Mouse (Mus musculus) heart, embryonic 15.5 days (tissue): ENCODE data around the gene B4gat1. TPM values are rescaled to one million over a fixed set of nuclear protein-coding genes. Genes with fewer than 3 reads are reported as not detected.

Source experiments
- ATAC-seq: fragments of 200-750 bp; cut with Nextera tagmentation; replicated peaks from 2 replicates; pipeline ENCODE4 v1.8.0; 2017; ENCODE audit warnings: low read depth, moderate TSS enrichment; ENCODE audit not compliant: insufficient number of reproducible peaks, insufficient read depth, low FRiP score
- H3K27ac ChIP-seq: fragments of 300-500 bp; sonication (generic); 2 replicates; pipeline ENCODE4 v1.5.1; 2015; ENCODE audit warnings: mild to moderate bottlenecking, inconsistent platforms
- H3K27me3 ChIP-seq: fragments of 300-500 bp; sonication (generic); 2 replicates; pipeline ENCODE4 v1.6.1; 2015; ENCODE audit warnings: inconsistent platforms
- H3K36me3 ChIP-seq: fragments of 300-500 bp; sonication (generic); 2 replicates; pipeline ENCODE4 v1.6.1; 2015; ENCODE audit warnings: mild to moderate bottlenecking, inconsistent platforms
- H3K4me1 ChIP-seq: fragments of 300-500 bp; sonication (generic); replicated peaks from 2 replicates; pipeline ENCODE4 v1.6.1; 2015; ENCODE audit warnings: inconsistent platforms
- H3K4me2 ChIP-seq: fragments of 300-500 bp; sonication (generic); 2 replicates; pipeline ENCODE4 v1.6.1; 2015; ENCODE audit warnings: inconsistent platforms, mild to moderate bottlenecking, moderate library complexity
- H3K4me3 ChIP-seq: fragments of 300-500 bp; sonication (generic); 2 replicates; pipeline ENCODE4 v1.5.1; 2015; ENCODE audit warnings: mild to moderate bottlenecking, inconsistent platforms
- H3K9ac ChIP-seq: fragments of 300-500 bp; sonication (generic); 2 replicates; pipeline ENCODE4 v1.6.1; 2015; ENCODE audit warnings: mild to moderate bottlenecking, inconsistent platforms
- H3K9me3 ChIP-seq: fragments of 300-500 bp; sonication (generic); replicated peaks from 2 replicates; pipeline ENCODE4 v1.6.1; 2016; ENCODE audit warnings: inconsistent platforms
- WGBS: fragments of 180-500 bp; shearing (Covaris S2); methylation state at CpG from one replicate; pipeline ENCODE4 v1.1.7; 2015; ENCODE audit warnings: mixed read lengths; 5-methylcytosine and 5-hydroxymethylcytosine counted together
- polyA plus RNA-seq: library from polyadenylated mRNA; unstranded; fragments of >200 nt; fragmentation: Nextera tagmentation; extraction: Ambion mirVana; gene quantifications from 2 replicates; pipeline ENCODE4 v1.2.1, GENCODE M21; 2015

Gene B4gat1
- polyA plus RNA-seq, 1 experiment from 2014 or later: 43.1 TPM

- Histone ChIP-seq H3K9me3 (no peaks in the 10 kb centered on the region), H3K4me1 (peaks cover 29% of the 10 kb centered on the region), H3K4me2 (no peak overlapping the region), H3K4me3 (no peak overlapping the region), H3K27ac (no peak overlapping the region), H3K27me3 (no peaks in the 10 kb centered on the region), H3K36me3 (0 out of 2 replicates have a peak, but pooled peaks cover under 1% of the 10 kb centered on the region), H3K9ac (no peak overlapping the region)
- WGBS: 79% methylated on average over 4 of the region's 4 CpGs
- no peak for ATAC-seq
Observed at GRCm38 (mm10) chr19:5036577-5036976, 2.0 kb upstream of the B4gat1 start.

GRCm38 (mm10) chr19:5037678-5038571 is 701 bp upstream of the B4gat1 start:
- Histone ChIP-seq H3K4me1 (peaks cover 36% of the 10 kb centered on the region), H3K27me3 (no peaks in the 10 kb centered on the region), H3K9me3 (no peaks in the 10 kb centered on the region), H3K4me2 (peak overlapping the region; percentile 98), H3K4me3 (peak overlapping the region; percentile 84), H3K9ac (peak overlapping the region; percentile 94), H3K36me3 (no peaks in the 10 kb centered on the region), H3K27ac (peak overlapping the region; percentile 77)
- WGBS: 3% methylated on average over 32 of the region's 32 CpGs
- ATAC-seq: peak; percentile 24; the same call in 1 of the 2 replicates

DNA sequence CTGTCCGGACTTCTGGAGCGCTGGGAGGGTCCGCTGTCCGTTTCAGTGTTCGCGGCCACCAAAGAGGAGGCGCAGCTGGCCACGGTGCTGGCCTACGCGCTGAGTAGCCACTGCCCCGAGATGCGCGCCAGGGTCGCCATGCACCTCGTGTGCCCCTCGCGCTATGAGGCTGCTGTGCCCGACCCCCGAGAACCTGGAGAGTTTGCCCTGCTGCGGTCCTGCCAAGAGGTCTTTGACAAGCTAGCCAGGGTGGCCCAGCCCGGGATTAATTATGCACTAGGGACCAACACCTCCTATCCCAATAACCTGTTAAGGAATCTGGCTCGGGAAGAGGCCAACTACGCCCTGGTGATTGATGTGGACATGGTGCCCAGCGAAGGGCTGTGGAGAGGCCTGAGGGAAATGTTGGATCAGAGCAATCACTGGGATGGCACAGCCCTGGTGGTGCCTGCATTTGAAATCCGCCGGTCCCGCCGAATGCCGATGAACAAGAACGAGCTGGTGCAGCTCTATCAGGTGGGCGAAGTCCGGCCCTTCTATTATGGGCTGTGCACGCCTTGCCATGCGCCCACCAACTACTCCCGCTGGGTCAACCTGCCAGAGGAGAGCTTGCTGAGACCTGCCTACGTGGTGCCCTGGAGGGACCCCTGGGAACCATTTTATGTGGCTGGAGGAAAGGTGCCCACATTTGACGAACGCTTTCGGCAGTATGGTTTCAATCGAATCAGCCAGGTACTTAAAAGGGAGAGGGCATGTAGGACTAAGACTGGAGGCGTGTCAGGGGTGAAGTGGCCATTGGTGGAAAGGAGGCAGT is 882 bp downstream of the B4gat1 start:
- Histone ChIP-seq H3K4me1 (peaks cover 36% of the 10 kb centered on the region), H3K27ac (no peak overlapping the region), H3K36me3 (no peaks in the 10 kb centered on the region), H3K9me3 (no peaks in the 10 kb centered on the region), H3K4me3 (peak overlapping the region; percentile 84), H3K4me2 (peak overlapping the region; percentile 98), H3K9ac (peak overlapping the region; percentile 94), H3K27me3 (no peaks in the 10 kb centered on the region)
- ATAC-seq: 0 out of 2 replicates have a peak, but pooled peaks have one; percentile 1
- 14% methylated on average over 41 of the region's 41 CpGs for WGBS

DNA sequence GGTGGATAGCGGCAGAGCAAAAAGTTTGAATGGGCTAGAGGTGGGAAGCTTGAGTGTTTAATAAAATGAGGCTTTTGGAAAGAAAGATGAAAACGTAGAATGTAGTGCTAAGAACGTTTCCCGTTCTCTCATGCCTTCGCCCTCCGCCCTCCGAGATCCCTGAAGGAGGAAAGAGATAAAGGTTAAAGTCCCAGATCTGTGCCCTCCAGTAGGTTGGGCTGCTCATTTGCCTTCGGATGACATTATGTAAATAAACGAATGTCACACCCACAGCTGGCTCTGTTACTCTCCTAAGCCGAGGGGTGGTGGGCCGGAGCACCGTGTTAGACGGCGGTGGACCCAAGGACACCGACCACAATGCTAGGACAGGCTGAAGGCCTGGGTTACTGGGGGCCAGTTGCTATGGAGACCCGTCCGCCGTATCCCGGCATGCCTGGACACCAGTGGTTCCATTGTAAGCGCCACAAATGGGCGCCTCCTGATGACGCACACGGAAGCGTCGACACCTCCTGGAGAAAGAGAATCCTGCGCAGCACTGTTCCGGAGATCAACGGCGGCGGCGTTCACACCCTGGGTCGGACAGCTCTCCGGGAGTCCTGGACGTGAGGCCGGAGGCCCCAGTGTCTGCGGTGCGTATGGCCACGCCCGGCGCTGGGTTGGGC is 2.4 kb downstream of the B4gat1 start, which contains the start of gene Brms1:
TSS of gene Brms1 (plus strand) at position 493 of the 662 bp plus-strand sequence.
- Histone ChIP-seq H3K36me3 (no peaks in the 10 kb centered on the region; the same call in 1 of the 2 replicates), H3K9ac (peak within 1 kb of the TSS; percentile 86), H3K4me1 (peaks cover 36% of the 10 kb centered on the region), H3K4me3 (peak within 1 kb of the TSS; percentile 84), H3K27me3 (no peaks in the 10 kb centered on the region), H3K4me2 (peak within 1 kb of the TSS; percentile 98), H3K27ac (peak within 1 kb of the TSS; percentile 76), H3K9me3 (no peaks in the 10 kb centered on the region)
- 4% methylated on average over 40 of the region's 40 CpGs for WGBS
- peak; percentile 52 for ATAC-seq

GRCm38 (mm10) chr19:5041588-5041987 is 3.0 kb downstream of the B4gat1 start:
- Histone ChIP-seq H3K27ac (peak overlapping the region; percentile 76), H3K36me3 (peaks cover 3% of the 10 kb centered on the region; the same call in 1 of the 2 replicates), H3K9me3 (no peaks in the 10 kb centered on the region), H3K4me3 (peak overlapping the region; percentile 84), H3K27me3 (no peaks in the 10 kb centered on the region), H3K9ac (peak overlapping the region; percentile 86), H3K4me2 (peak overlapping the region; percentile 98), H3K4me1 (peaks cover 36% of the 10 kb centered on the region)
- no peak for ATAC-seq
- 2% methylated on average over 16 of the region's 16 CpGs for WGBS

GRCm38 (mm10) chr19:5045531-5045930 is 6.9 kb downstream of the B4gat1 start:
- Histone ChIP-seq H3K9ac (no peak overlapping the region), H3K36me3 (peaks cover 29% of the 10 kb centered on the region; the same call in 1 of the 2 replicates), H3K4me3 (no peak overlapping the region), H3K9me3 (no peaks in the 10 kb centered on the region), H3K27ac (no peak overlapping the region), H3K4me1 (peaks cover 21% of the 10 kb centered on the region), H3K27me3 (no peaks in the 10 kb centered on the region), H3K4me2 (no peak overlapping the region)
- no peak for ATAC-seq
- 67% methylated on average over 4 of the region's 4 CpGs for WGBS

GRCm38 (mm10) chr19:5048138-5049056 is 9.8 kb downstream of the B4gat1 start:
- H3K4me3 ChIP-seq: no peak overlapping the region
- peaks cover 29% of the 10 kb centered on the region; the same call in 1 of the 2 replicates for H3K36me3 ChIP-seq
- WGBS: 85% methylated on average over 14 of the region's 14 CpGs

DNA sequence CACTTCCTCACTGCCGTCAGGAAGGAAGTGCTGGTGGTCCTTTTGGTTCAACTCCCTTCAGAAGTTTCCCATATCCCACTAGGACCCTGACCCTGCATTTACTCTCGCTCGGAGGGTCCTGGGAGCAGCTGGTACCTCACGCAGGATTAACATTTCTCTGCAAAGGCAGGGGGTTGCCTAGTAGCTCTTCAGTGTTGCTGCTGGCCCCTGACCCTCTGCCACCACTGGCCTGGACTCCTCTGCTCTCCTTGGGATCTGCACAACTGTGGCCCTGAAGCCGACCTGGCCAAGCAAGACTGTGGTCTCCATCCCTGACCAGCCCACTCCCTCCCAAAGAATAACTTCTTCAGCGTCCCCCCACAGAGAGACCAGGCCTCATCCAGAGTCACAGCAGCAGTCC is 10.7 kb downstream of the B4gat1 start:
- no peak overlapping the region for H3K27ac ChIP-seq

More at GRCm38 (mm10) chr19:5048138-5049056, 9.8 kb downstream of the B4gat1 start:
- Histone ChIP-seq H3K27ac (no peak overlapping the region), H3K27me3 (peaks cover 12% of the 10 kb centered on the region), H3K4me1 (peaks cover 28% of the 10 kb centered on the region), H3K9ac (no peak overlapping the region), H3K4me2 (no peak overlapping the region), H3K9me3 (no peaks in the 10 kb centered on the region)
- no peak for ATAC-seq

DNA sequence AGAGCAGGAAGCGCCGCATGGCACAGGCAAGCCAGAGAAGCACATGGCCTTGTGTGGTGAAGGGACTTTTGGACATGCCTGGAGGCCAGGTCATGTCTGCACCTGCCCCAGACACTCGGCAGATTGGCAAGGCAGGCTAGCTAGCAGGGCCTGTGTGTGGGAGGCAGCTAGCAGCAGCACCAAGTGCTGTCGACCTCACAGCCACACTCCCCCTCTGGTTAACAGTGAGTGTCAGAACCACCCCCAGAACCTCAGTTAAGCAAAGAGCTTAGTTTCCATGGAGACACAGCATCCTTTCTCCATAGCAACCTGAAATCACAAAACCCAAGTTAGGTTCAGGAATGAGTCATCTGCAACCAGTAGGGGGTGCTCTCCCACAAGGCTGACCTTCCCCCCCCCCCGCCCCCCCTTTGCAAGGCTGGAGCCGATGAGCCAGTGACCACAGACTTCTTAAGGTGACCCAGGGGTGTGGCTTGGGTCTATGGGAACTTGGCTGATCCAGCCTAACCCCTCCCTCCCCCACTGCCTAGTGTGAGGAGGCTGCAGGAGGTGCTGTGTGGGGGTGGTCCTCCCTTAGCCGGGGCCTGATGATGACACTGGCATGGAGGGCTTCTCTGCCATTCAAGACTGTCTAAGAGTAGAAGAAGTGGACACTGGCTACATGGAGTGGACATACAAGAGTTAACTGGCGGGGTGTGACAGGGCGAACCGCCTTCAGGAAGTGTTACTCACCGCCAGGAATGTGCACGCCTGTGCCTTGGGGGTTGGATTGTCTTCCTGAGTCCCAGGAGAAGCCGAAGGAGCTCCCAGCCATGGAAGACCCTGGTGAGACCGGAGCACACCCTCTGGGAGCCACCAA is 11.7 kb downstream of the B4gat1 start, which contains the start of gene Rin1:
TSS of gene Rin1 (plus strand) at position 435 of the 859 bp plus-strand sequence.
- Histone ChIP-seq H3K27ac (peak within 1 kb of the TSS; percentile 13), H3K4me2 (peak within 1 kb of the TSS; percentile 51), H3K9me3 (no peaks in the 10 kb centered on the region), H3K9ac (peak within 1 kb of the TSS; percentile 21), H3K4me1 (peaks cover 28% of the 10 kb centered on the region), H3K4me3 (peak within 1 kb of the TSS; percentile 31), H3K36me3 (peaks cover 29% of the 10 kb centered on the region; the same call in 1 of the 2 replicates), H3K27me3 (peaks cover 23% of the 10 kb centered on the region)
- WGBS: 16% methylated on average over 14 of the region's 14 CpGs
- peak; percentile 45 for ATAC-seq

More for the DNA sequence above, 10.7 kb downstream of the B4gat1 start:
- no peak overlapping the region for H3K4me2 ChIP-seq
- H3K36me3 ChIP-seq: peaks cover 29% of the 10 kb centered on the region; the same call in 1 of the 2 replicates
- peaks cover 18% of the 10 kb centered on the region for H3K27me3 ChIP-seq
- 79% methylated on average over 6 of the region's 6 CpGs for WGBS
- H3K9me3 ChIP-seq: no peaks in the 10 kb centered on the region
- H3K4me1 ChIP-seq: peaks cover 28% of the 10 kb centered on the region
- ATAC-seq: no peak
- H3K9ac ChIP-seq: peak overlapping the region; percentile 21; the same call in 1 of the 2 replicates
- no peak overlapping the region for H3K4me3 ChIP-seq
